Mouse (Mus musculus) spleen, adult 18-20 months (tissue): ENCODE results near the gene Dst.

Experiments
- DNase-seq, 2 experiments: peaks; one replicate each; pipeline ENCODE4 v3.0.0; 2022; ENCODE audit warnings: mixed read lengths in 2 of 2

Gene Dst

GRCm38 (mm10) chr1:34030330-34031021 is 122.5 kb downstream of the Dst start:
- no peak for DNase-seq

- DNase-seq, result no peak
These were observed 125.0 kb downstream of the Dst start for GRCm38 (mm10) chr1:34033052-34033451.

- DNase-seq, result no peak
These were observed 125.5 kb downstream of the Dst start for GRCm38 (mm10) chr1:34033478-34033877.

- no peak for DNase-seq
These were observed 125.9 kb downstream of the Dst start for GRCm38 (mm10) chr1:34033958-34034357.

GRCm38 (mm10) chr1:34036111-34036510 is 128.1 kb downstream of the Dst start:
- no peak for DNase-seq

- no peak for DNase-seq
These were observed 130.5 kb downstream of the Dst start for GRCm38 (mm10) chr1:34038571-34038970.

- no peak for DNase-seq
These were observed 132.0 kb downstream of the Dst start for GRCm38 (mm10) chr1:34040049-34040448.

GRCm38 (mm10) chr1:34040901-34041721 is 133.1 kb downstream of the Dst start:
- DNase-seq, result no peak

GRCm38 (mm10) chr1:34042299-34042698 is 134.3 kb downstream of the Dst start:
- no peak for DNase-seq

GRCm38 (mm10) chr1:34043327-34043726 is 135.3 kb downstream of the Dst start:
- no peak for DNase-seq

GRCm38 (mm10) chr1:34043836-34044550 is 136.0 kb downstream of the Dst start:
- DNase-seq, result no peak

- DNase-seq, result no peak
These were observed 136.7 kb downstream of the Dst start for GRCm38 (mm10) chr1:34044675-34045074.

- no peak for DNase-seq
These were observed 139.3 kb downstream of the Dst start for GRCm38 (mm10) chr1:34047285-34047684.

GRCm38 (mm10) chr1:34051251-34051650 is 143.2 kb downstream of the Dst start:
- no peak for DNase-seq

- DNase-seq, result no peak
These were observed 144.4 kb downstream of the Dst start for GRCm38 (mm10) chr1:34052422-34052821.

- no peak for DNase-seq
These were observed 146.9 kb downstream of the Dst start for GRCm38 (mm10) chr1:34054970-34055369.

GRCm38 (mm10) chr1:34056658-34057057 is 148.6 kb downstream of the Dst start:
- no peak for DNase-seq

GRCm38 (mm10) chr1:34059231-34059630 is 151.2 kb downstream of the Dst start:
- no peak for DNase-seq

GRCm38 (mm10) chr1:34060446-34060845 is 152.4 kb downstream of the Dst start:
- DNase-seq, result no peak

GRCm38 (mm10) chr1:34061078-34061477 is 153.1 kb downstream of the Dst start:
- DNase-seq, result peak in 1 of 2 experiments; percentile 57

GRCm38 (mm10) chr1:34061860-34062259 is 153.8 kb downstream of the Dst start:
- no peak for DNase-seq

- no peak for DNase-seq
These were observed 155.9 kb downstream of the Dst start for GRCm38 (mm10) chr1:34063943-34064342.

- DNase-seq, result no peak
These were observed 157.6 kb downstream of the Dst start for GRCm38 (mm10) chr1:34065551-34066048.
